Mouse (Mus musculus) neural tube, embryonic 14.5 days (tissue): ENCODE data around the gene Cnga4. TPM values are rescaled to one million over a fixed set of nuclear protein-coding genes. Genes with fewer than 3 reads are reported as not detected.
A peak's percentile ranks its signal among the peaks of the same experiment; 100 is the strongest.
"Not testable (repeated sequence)": the region's sequence is repeated elsewhere in the genome, so short reads cannot be mapped to it uniquely, and the experiment has no call there.

Experiments
- ATAC-seq: fragments of 200-750 bp; cut with Nextera tagmentation; 2 replicates; pipeline ENCODE4 v1.8.0; 2017; ENCODE audit warnings: low read depth, mild to moderate bottlenecking, moderate TSS enrichment, moderate library complexity
- H3K27ac ChIP-seq: fragments of 300-500 bp; sonication (generic); 2 replicates; pipeline ENCODE4 v1.5.1; 2014; ENCODE audit warnings: low read depth, mild to moderate bottlenecking, control low read depth, low read length, moderate library complexity, mixed read lengths
- H3K27me3 ChIP-seq: fragments of 300-500 bp; sonication (generic); 2 replicates; pipeline ENCODE4 v1.6.1; 2014; ENCODE audit warnings: low read length; ENCODE audit not compliant: control insufficient read depth, insufficient read depth
- H3K36me3 ChIP-seq: fragments of 300-500 bp; sonication (generic); 2 replicates; pipeline ENCODE4 v1.6.1; 2014; ENCODE audit warnings: low read length, mixed read lengths; ENCODE audit not compliant: control insufficient read depth, insufficient read depth
- H3K4me1 ChIP-seq: fragments of 300-500 bp; sonication (generic); 2 replicates; pipeline ENCODE4 v1.6.1; 2014; ENCODE audit warnings: low read length; ENCODE audit not compliant: control insufficient read depth, insufficient read depth
- H3K4me2 ChIP-seq: fragments of 300-500 bp; sonication (generic); 2 replicates; pipeline ENCODE4 v1.6.1; 2014; ENCODE audit warnings: mild to moderate bottlenecking, low read depth, low read length, control low read depth
- H3K4me3 ChIP-seq: fragments of 300-500 bp; sonication (generic); 2 replicates; pipeline ENCODE4 v1.5.1; 2014; ENCODE audit warnings: low read depth, low read length, control low read depth, mixed read lengths
- H3K9ac ChIP-seq: fragments of 300-500 bp; sonication (generic); replicated peaks from 2 replicates; pipeline ENCODE4 v1.6.1; 2014; ENCODE audit warnings: low read depth, mild to moderate bottlenecking, control low read depth, low read length, mixed read lengths
- H3K9me3 ChIP-seq: fragments of 300-500 bp; sonication (generic); 2 replicates; pipeline ENCODE4 v1.6.1; 2016; ENCODE audit warnings: low read length; ENCODE audit not compliant: control insufficient read depth
- WGBS: fragments of 180-500 bp; shearing (Covaris S2); extraction: QIAGEN DNeasy Blood & Tissue Kit; methylation state at CpG from one replicate; pipeline ENCODE4 v1.1.7; 2014; 5-methylcytosine and 5-hydroxymethylcytosine counted together
- polyA plus RNA-seq: library from polyadenylated mRNA; unstranded; fragments of >200 nt; fragmentation: Nextera tagmentation; extraction: Ambion mirVana; gene quantifications from 2 replicates; pipeline ENCODE4 v1.2.1, GENCODE M21; 2014

Cnga4 gene
- not detected in 2 replicates for polyA plus RNA-seq

- H3K4me3 ChIP-seq: no peak within 1 kb of the TSS
- no peaks in the 10 kb centered on the region for H3K27me3 ChIP-seq
- H3K4me2 ChIP-seq: no peak within 1 kb of the TSS
- no peak within 1 kb of the TSS for H3K27ac ChIP-seq
- no peaks in the 10 kb centered on the region for H3K9me3 ChIP-seq
- H3K4me1 ChIP-seq: peaks cover 3% of the 10 kb centered on the region; the same call in 1 of the 2 replicates
- WGBS: 73% methylated on average over 5 of the region's 5 CpGs
- no peaks in the 10 kb centered on the region for H3K36me3 ChIP-seq
- no peak within 1 kb of the TSS for H3K9ac ChIP-seq
- ATAC-seq: no peak
Measured at GRCm38 (mm10) chr7:105404268-105404667, at the start of gene Cnga4. Cnga4 (plus strand) TSS chr7:105404568.

GRCm38 (mm10) chr7:105356064-105356463 is 48.3 kb upstream of the Cnga4 start:
- not testable (repeated sequence) for H3K27ac ChIP-seq, H3K36me3 ChIP-seq, ATAC-seq, H3K9ac ChIP-seq, H3K27me3 ChIP-seq, H3K4me2 ChIP-seq, H3K9me3 ChIP-seq, H3K4me3 ChIP-seq, H3K4me1 ChIP-seq
- no CpG with 5 or more reads among the region's 5 CpGs for WGBS

GRCm38 (mm10) chr7:105356487-105356886 is 47.9 kb upstream of the Cnga4 start:
- not testable (repeated sequence) for H3K4me3 ChIP-seq, H3K36me3 ChIP-seq, H3K9me3 ChIP-seq, H3K4me2 ChIP-seq, H3K27me3 ChIP-seq, H3K4me1 ChIP-seq, H3K27ac ChIP-seq, H3K9ac ChIP-seq
- ATAC-seq: peak; percentile 75
- 100% methylated on average over 1 of the region's 2 CpGs for WGBS

DNA sequence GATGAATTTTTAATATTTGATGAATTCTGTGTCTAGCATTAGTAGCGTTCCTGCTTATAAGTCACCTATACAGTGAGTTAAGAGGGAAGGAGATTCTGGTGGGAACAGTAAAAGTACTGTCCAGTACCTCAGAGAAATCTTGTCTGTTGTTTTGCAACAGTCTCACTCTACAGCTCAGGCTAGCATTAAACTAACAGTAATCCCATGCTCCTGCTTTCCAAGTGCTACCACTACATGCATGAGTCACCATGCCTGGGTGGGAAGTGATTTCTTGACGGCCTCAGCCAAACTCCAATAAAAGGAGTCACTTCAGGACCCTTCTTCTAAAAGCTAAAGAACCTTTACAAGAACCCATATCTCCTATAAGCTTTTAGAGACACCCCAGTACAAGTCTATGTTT is 42.7 kb upstream of the Cnga4 start:
- no peaks in the 10 kb centered on the region for H3K27me3 ChIP-seq
- H3K36me3 ChIP-seq: no peaks in the 10 kb centered on the region
- H3K9ac ChIP-seq: no peak overlapping the region
- H3K4me3 ChIP-seq: no peak overlapping the region
- no peaks in the 10 kb centered on the region for H3K4me1 ChIP-seq
- WGBS: 84% methylated on average over 2 of the region's 2 CpGs
- H3K9me3 ChIP-seq: no peaks in the 10 kb centered on the region
- ATAC-seq: no peak
- H3K27ac ChIP-seq: no peak overlapping the region
- no peak overlapping the region for H3K4me2 ChIP-seq

- Histone ChIP-seq H3K4me2 (no peak overlapping the region), H3K27ac (no peak overlapping the region), H3K4me3 (no peak overlapping the region), H3K36me3 (no peaks in the 10 kb centered on the region), H3K27me3 (no peaks in the 10 kb centered on the region), H3K9ac (no peak overlapping the region), H3K9me3 (no peaks in the 10 kb centered on the region), H3K4me1 (no peaks in the 10 kb centered on the region)
- ATAC-seq: no peak
- WGBS: 91% methylated on average over 5 of the region's 5 CpGs
Measured at GRCm38 (mm10) chr7:105367268-105367667, 37.1 kb upstream of the Cnga4 start.

DNA sequence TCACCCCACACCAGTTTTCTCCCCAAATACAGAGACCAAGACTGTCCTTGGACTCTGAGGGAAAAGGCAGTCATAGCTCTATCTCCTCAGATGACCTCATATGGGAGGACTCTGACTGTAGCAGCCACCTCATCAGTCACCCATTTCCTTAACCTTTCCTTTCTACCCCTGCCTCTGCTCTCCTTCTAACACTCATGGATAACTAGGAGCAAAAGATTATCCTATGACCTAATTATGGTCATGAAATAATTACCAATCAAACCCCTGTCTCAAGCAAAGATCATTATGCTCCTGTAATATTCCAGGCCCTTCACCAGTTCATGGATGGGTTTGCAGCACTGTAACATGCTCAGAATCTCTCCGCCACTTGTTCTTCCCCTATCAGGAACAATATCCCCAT is 36.4 kb upstream of the Cnga4 start, which contains the start of gene Olfr692:
Gene Olfr692, plus strand, starts transcription at position 301 of the 400 bp plus-strand sequence.
- Histone ChIP-seq H3K4me2 (no peak within 1 kb of the TSS), H3K36me3 (no peaks in the 10 kb centered on the region), H3K9ac (no peak within 1 kb of the TSS), H3K9me3 (no peaks in the 10 kb centered on the region), H3K27me3 (no peaks in the 10 kb centered on the region), H3K4me1 (no peaks in the 10 kb centered on the region), H3K27ac (no peak within 1 kb of the TSS), H3K4me3 (no peak within 1 kb of the TSS)
- ATAC-seq: no peak
- 100% methylated on average over 1 of the region's 1 CpGs for WGBS

- Histone ChIP-seq H3K4me2 (no peak overlapping the region), H3K9ac (no peak overlapping the region)
- WGBS: 97% methylated on average over 4 of the region's 4 CpGs
Measured at GRCm38 (mm10) chr7:105368521-105368920, 35.8 kb upstream of the Cnga4 start.

DNA sequence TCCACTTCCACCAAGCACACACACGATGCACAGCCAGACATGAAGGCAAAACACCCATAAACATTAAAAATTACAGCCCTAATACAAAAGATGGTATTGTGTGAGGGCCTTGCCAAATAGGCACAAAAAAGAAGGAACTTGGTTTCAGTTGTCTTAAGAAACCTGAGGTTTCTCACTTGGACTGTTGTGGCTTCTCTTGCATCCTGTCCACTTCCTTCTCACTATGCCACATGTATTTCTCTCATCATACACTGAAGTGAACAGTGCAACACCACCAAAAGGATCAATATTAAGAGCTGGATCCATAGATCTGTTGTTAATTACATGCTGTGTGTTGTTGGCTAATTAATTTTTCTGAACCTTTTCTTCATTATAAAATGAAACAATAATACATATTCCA is 31.5 kb upstream of the Cnga4 start:
- no peak for ATAC-seq
- no peaks in the 10 kb centered on the region for H3K27me3 ChIP-seq
- H3K9me3 ChIP-seq: no peaks in the 10 kb centered on the region
- no peaks in the 10 kb centered on the region for H3K4me1 ChIP-seq
- H3K27ac ChIP-seq: no peak overlapping the region
- no peak overlapping the region for H3K4me2 ChIP-seq
- peaks cover 20% of the 10 kb centered on the region for H3K36me3 ChIP-seq
- 84% methylated on average over 1 of the region's 1 CpGs for WGBS
- no peak overlapping the region for H3K9ac ChIP-seq
- no peak overlapping the region for H3K4me3 ChIP-seq

More at GRCm38 (mm10) chr7:105368521-105368920, 35.8 kb upstream of the Cnga4 start:
- H3K9me3 ChIP-seq: no peaks in the 10 kb centered on the region
- no peaks in the 10 kb centered on the region for H3K4me1 ChIP-seq
- H3K4me3 ChIP-seq: no peak overlapping the region
- H3K27me3 ChIP-seq: no peaks in the 10 kb centered on the region
- H3K27ac ChIP-seq: no peak overlapping the region
- no peak for ATAC-seq
- peaks cover 4% of the 10 kb centered on the region for H3K36me3 ChIP-seq

GRCm38 (mm10) chr7:105373509-105373908 is 30.9 kb upstream of the Cnga4 start:
- Histone ChIP-seq H3K9me3 (no peaks in the 10 kb centered on the region), H3K27me3 (no peaks in the 10 kb centered on the region), H3K36me3 (peaks cover 26% of the 10 kb centered on the region), H3K27ac (no peak overlapping the region), H3K4me1 (no peaks in the 10 kb centered on the region), H3K9ac (no peak overlapping the region), H3K4me3 (no peak overlapping the region), H3K4me2 (no peak overlapping the region)
- WGBS: 96% methylated on average over 4 of the region's 4 CpGs
- no peak for ATAC-seq
